Mouse (Mus musculus): ENCODE results near the gene Gpc1.

DNA sequence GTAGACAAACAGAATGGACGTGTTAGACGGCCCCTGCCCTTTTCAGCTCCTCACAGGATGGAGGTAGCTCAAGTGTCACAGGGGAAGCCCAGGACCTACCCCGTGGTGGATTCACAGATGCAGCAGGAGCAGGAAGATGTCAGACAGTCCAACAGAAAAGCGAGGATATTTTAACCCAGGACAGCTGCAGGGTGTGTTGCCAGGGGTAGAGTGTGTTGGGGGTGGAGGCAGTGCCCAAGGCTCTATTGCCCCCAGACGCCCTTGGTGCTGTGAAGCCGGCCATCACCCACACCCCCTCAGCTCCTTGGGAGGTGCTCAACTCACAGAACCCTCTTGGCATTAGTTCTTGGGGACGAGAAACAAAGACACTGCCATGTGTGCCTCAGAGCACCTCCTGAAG, 40.8 kb upstream of the Gpc1 start:
- no peak for TF ChIP-seq CTCF (IDR thresholded peaks at IDR 0.05; ENCODE audit: control insufficient read depth, insufficient read depth, insufficient read length)
- TF ChIP-seq MAX (IDR thresholded peaks at IDR 0.05), result no peak
- TF ChIP-seq CEBPB (IDR thresholded peaks at IDR 0.05; ENCODE audit: low read depth), result no peak
- TF ChIP-seq USF1 (IDR thresholded peaks at IDR 0.05; ENCODE audit: low read depth), result no peak
- no peak for TF ChIP-seq MYOD1 (IDR thresholded peaks at IDR 0.05; ENCODE audit: control insufficient read depth, insufficient read length, low read depth)
- no peak for TF ChIP-seq MYOG (IDR thresholded peaks at IDR 0.05; ENCODE audit: control insufficient read depth, extremely low read depth, insufficient read length)
- TF ChIP-seq FOSL1 (IDR thresholded peaks at IDR 0.05; ENCODE audit: insufficient read depth, low read length, poor library complexity, severe bottlenecking), result no peak
